Mouse (Mus musculus): Measurements from ENCODE around the gene Mroh2a.
A peak's percentile ranks its signal among the peaks of the same experiment; 100 is the strongest.

Gene Mroh2a

DNA sequence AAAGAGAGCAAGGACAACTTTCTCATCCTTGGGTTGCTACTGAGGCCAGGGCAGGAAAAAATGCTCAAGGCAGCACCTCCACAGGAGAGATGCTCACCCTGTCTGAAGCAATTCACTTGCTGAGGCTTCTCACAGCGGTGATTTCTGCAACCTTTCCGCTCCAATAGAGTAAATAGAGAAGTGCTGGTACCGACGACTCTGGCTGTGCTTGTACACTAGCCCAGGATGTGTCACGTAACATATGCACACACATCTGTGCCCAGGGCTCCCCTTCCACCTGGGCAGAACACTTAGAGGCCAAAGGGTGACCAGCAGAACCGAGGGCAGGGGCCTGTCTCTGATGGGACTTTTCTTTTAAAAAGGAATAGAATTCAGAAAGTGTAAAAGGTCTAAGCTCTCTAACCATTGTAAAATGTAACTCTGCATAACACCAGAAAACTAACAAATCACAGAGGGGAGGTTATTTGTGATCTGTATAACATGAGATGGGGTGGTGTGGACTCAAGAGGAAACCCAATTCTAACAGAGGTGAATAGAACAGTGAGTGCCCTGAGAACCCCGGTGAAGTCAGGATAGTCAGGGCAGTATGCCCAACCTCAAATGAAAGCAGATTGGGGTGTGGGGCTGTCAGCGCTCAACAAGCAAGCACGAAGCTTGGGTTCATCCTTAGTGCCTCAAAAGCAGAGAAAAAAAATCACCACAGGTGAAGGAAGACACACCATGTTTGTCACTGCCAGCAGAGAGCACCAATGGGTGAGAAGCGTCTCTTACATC, 34.0 kb downstream of the Mroh2a start:
- no peak for DNase-seq

DNA sequence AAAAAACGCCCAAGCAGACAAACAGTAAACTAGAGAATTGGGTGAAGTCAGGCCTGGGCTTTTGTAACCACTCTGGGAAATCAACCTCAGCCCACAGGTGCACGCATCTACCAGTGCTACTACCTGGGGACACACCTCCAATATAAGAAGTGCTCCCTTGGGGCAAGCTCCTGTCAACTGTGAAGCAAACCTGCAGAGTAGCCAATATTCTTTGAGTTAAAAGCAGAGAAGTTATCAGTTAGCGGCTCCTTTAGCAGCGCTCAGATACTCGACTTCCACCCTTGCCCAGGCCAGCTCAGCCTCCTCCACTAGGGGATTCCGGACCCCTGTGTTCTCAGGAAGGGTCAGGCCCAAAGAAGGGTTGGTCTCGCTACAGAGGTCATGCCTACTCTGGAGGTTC, 34.9 kb downstream of the Mroh2a start:
- DNase-seq, result no peak

DNA sequence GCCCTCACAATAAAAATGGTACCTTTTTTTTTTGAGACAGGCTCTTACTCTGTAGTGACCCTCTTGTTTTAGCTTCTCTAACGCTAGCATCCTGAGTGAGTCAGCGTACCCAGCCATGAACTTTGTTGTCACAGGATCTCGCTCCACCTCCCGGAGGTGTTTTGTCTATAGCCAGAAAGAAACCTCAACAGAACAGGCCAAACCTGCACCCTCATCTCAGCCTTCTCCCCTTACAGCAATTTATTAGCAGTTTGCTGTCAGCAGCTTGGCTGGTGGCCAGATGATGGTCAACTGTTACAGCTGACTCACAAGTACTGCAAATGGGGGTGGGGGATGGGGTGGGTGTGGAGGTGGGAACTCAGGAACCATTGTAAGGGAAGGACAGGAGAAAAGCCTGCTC, 35.5 kb downstream of the Mroh2a start:
- DNase-seq, result peak; percentile 62

GRCm38 (mm10) chr1:88262961-88263360, 36.2 kb downstream of the Mroh2a start:
- no peak for DNase-seq

DNA sequence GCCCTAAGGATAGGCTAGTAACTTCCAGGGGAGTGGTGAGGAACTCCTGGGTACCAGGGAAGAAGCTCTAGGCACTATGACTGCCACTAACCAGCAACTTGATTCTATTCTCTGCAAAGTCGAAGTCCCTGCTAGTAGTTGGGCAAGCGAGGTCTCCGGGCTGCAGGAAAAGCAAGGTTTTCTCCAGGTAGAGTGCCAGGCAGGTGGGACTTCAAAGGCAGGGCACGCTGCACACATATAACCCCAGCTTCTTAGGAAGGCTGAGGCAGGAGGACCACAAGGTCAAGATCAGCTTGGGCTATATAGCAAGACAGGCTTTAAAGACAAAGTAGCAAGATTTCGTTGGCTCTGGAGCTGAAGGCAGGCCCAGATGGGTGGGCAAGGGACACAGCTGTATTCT, 37.0 kb downstream of the Mroh2a start:
- DNase-seq, result no peak

- no peak for DNase-seq
Observed at GRCm38 (mm10) chr1:88264237-88264868, 37.6 kb downstream of the Mroh2a start.

- no peak for DNase-seq
Observed at GRCm38 (mm10) chr1:88264869-88265240, 38.1 kb downstream of the Mroh2a start.

DNA sequence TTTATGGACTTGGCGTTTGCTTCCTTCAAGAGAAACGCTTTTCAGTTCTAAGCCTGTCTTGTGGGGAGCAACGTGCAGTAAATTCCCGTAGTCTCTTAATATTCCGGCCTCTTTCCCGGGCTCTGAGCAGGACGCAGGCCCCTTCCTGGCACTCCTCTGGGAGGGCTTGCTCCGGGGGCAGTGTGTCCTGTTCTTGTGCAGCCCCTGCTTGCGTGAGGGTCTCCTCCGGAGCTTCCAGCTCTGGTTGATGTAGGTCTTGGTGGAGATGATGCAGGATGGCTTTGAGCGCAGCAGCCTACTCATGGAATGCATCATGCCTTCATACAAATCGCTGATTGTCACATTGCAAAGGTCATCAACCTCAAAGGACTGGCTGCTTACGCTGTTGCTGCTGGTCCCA, 39.3 kb downstream of the Mroh2a start:
- no peak for DNase-seq

DNA sequence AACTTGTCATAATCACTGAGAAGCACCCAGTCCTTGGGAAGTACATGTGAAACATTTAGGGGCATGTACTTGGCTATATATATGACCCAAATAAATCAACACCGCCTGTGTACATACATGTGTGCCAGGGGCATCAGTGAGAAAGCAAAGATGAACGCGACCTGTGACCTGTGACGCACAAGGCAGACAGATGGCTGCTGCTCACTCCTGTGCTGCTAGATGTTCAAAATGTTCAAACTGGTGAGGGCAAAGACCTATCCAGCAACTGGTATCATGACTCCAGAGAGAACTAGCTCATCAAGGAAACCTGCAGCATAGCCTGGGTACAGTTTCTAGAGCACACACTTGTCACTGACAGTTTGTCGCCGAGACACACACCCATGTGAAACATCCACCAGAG, 40.7 kb downstream of the Mroh2a start:
- DNase-seq, result no peak

GRCm38 (mm10) chr1:88268070-88268469, 41.3 kb downstream of the Mroh2a start:
- no peak for DNase-seq

- no peak for DNase-seq
Observed at GRCm38 (mm10) chr1:88269539-88270309, 42.9 kb downstream of the Mroh2a start.

DNA sequence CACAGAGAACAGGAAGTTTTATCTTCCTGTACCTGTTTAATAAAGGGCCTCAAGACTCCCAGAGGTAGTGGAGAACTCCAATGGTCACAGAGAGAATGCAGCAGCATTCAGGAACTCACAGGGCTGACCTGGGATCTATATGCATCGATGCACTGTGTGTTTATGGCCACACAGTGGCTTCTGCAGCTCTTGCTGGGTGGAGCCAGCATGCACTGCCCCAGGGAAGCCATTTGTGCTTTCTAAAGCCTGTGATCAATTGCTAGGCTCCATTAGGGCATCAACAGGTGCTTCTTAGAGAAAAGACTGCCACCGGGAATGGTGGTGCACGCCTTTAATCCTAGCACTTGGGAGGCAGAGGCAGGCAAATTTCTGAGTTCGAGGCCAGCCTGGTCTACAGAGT, 46.1 kb downstream of the Mroh2a start:
- DNase-seq, result no peak

- no peak for DNase-seq
Observed at GRCm38 (mm10) chr1:88273326-88273725, 46.5 kb downstream of the Mroh2a start.

DNA sequence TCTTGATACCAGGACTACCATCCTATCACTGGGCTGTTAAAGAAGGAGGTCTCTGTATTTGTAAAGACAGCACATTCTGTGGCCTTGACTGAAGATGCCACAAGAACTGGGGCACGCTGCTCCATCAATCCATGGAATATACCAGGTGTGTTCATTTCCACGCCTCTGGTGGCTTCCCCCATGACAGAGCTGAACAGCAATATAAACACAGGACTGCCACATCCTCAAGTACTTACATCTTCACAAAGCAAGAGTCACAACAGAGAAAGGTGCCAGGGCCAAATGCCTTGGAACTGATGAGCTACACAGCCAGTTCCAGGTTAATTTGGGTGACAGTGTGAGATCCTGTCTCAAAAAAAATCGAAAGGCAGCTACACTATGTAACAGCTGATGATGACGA, 47.0 kb downstream of the Mroh2a start:
- no peak for DNase-seq

GRCm38 (mm10) chr1:88274371-88275077, 47.7 kb downstream of the Mroh2a start:
- no peak for DNase-seq

GRCm38 (mm10) chr1:88275078-88275680, 48.4 kb downstream of the Mroh2a start:
- no peak for DNase-seq

- no peak for DNase-seq
Observed at GRCm38 (mm10) chr1:88275698-88276523, 49.1 kb downstream of the Mroh2a start.

DNA sequence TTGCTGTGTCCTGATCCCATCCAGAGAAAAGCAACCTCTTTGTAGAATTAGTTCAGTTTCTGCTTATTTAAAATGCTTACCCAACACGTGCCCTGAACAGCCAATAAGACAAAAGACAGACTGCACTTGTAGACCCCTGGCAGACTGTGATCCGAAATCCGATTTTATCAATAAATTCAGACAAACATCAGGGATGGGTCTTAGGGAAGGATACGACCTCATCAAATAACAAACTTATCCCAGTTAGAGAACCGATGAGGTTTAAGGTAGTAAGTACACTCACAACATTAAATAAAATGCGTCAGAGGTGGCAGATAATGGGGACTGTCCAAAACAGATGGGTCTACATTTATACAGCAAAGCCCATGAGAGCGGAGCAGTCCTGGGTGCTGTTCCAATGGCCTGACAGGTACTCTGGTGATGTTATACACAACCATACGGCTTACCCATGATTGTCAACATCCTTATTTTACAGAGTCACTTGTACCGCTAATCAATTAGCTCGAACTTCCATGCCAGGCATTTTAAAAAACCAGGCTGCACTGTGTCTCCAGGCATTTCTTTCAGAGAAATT, 49.8 kb downstream of the Mroh2a start:
- no peak for DNase-seq

DNA sequence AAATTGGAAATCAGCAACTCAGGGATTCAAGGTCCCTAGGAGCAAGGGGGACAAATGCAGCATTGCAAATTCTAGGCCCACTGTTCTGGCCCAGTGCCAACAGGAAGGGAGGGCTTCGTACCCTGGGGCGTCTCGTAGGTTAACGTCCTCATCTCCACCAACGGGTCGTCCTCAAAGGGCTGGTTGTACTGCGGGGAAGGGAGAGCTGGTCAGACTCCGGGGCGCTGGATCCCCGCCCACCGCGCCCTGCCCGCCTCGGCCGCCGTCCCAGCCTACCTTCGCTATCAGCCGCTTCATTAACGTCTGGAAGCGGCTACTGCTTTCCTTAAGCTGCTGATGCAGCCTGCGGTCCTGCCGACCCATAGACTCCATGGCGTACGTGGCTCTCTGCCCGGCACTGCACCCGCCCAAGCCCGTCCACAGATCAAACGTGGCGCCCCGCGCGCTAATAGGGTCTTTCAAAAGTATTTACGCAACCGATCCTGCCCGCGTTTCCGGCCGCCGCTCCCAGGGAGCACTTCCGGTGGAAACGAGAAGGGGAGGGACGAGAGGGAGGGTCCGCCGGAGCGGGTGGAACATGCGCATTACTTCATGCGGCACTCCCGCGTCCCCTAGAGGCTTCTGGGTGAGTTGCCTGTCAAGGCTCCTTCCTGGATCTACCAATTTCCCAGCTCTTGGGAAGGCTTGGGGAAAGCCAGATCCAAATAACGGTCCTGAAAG, 50.5 kb downstream of the Mroh2a start, which contains the start of the genes Hjurp and Trpm8:
Gene Hjurp, minus strand, starts transcription at position 536 of the 720 bp plus-strand sequence.
Gene Trpm8, plus strand, starts transcription at position 564 of the 720 bp plus-strand sequence.
- DNase-seq, result peak; percentile 100

DNA sequence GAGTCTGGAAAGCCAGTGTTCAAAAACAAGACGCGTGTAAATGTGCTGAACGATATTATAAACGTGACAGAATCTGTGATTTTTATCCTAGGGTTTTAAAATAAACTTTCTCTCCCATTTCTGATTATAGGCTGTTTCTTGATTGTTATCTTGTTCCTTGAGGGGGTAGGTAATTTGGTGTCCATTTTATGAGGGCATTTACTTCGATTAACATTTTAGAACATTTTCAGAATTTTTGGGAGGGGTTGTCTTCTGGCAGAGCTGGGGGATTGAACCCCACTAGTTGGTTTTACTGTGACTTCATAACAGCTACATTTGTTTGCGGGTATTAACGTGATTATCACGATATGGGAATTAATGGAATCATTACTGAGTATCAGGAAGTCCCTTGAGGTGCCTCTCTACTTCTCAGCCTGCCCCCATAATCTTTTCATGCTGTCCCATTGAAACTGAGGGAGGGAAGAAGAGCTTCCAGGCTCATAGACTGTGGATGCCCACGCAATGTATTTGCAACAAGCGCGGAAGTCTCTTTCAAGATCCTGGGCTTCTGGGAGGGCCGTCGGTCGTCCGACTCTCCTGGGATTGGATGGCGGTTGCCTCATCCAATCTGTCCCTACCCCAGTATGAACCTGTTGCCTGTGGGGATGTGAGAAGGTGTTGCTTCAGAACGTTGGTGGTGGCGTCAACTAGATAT, 51.2 kb downstream of the Mroh2a start:
- DNase-seq, result no peak
